Mouse (Mus musculus): ENCODE measurements at regions not wholly inside any gene's neighbourhood (a gene's known extent, or its start where the extent isn't known, plus 50 kb on each side); places are given as distances from the start of the nearest gene placed in this dataset.

GRCm38 (mm10) chr8:26612153-26612552 lies 365.0 kb upstream of the Zfp703 start:
- no peak overlapping the region for H3K27ac ChIP-seq (replicated peaks; ENCODE audit: low read depth, low read length)
- ATAC-seq (ENCODE audit: low FRiP score, low read depth): no peak
- H3K4me3 ChIP-seq (replicated peaks; ENCODE audit: low read length): no peak overlapping the region
- H3K4me1 ChIP-seq (ENCODE audit: control insufficient read depth, insufficient read depth, low read length): no peaks in the 10 kb centered on the region
- DNase-seq (ENCODE audit: low spot score): no peak
- TF ChIP-seq POLR2A (IDR thresholded peaks at IDR 0.05; ENCODE audit: borderline replicate concordance, extremely low read depth, insufficient read depth, insufficient read length): no peak
- H3K27me3 ChIP-seq (ENCODE audit: control insufficient read depth, insufficient read depth, low read length): no peaks in the 10 kb centered on the region
- H3K9ac ChIP-seq (ENCODE audit: low read depth, low read length, severe bottlenecking): no peak overlapping the region
- no peaks in the 10 kb centered on the region for H3K36me3 ChIP-seq (ENCODE audit: control insufficient read depth, insufficient read depth, low read length)
- no peak overlapping the region for H3K4me2 ChIP-seq (replicated peaks; ENCODE audit: low read depth, low read length, severe bottlenecking)
- peaks cover 6% of the 10 kb centered on the region; the same call in 1 of the 2 replicates for H3K9me3 ChIP-seq (ENCODE audit: control insufficient read depth, low read length)

- H3K4me2 ChIP-seq (replicated peaks; ENCODE audit: low read depth, low read length, severe bottlenecking): no peak overlapping the region; the same call in 1 of the 2 replicates
- no peak overlapping the region for H3K27ac ChIP-seq (replicated peaks; ENCODE audit: low read depth, low read length)
- no peaks in the 10 kb centered on the region for H3K36me3 ChIP-seq (ENCODE audit: control insufficient read depth, insufficient read depth, low read length)
- no peaks in the 10 kb centered on the region for H3K9me3 ChIP-seq (ENCODE audit: control insufficient read depth, low read length)
- 15% methylated on average over 12 of the region's 12 CpGs for WGBS
- peaks cover 14% of the 10 kb centered on the region for H3K4me1 ChIP-seq (ENCODE audit: control insufficient read depth, insufficient read depth, low read length)
- TF ChIP-seq POLR2A (IDR thresholded peaks at IDR 0.05; ENCODE audit: borderline replicate concordance, extremely low read depth, insufficient read depth, insufficient read length): no peak
- DNase-seq (ENCODE audit: low spot score): no peak
- H3K27me3 ChIP-seq (ENCODE audit: control insufficient read depth, insufficient read depth, low read length): no peaks in the 10 kb centered on the region; the same call in 1 of the 2 replicates
- ATAC-seq (ENCODE audit: low FRiP score, low read depth): no peak
- H3K4me3 ChIP-seq (replicated peaks; ENCODE audit: low read length): no peak overlapping the region
- no peak overlapping the region for H3K9ac ChIP-seq (ENCODE audit: low read depth, low read length, severe bottlenecking)
These were observed 354.6 kb upstream of the Zfp703 start for GRCm38 (mm10) chr8:26622311-26623052.

- DNase-seq (ENCODE audit: low spot score) (peak; percentile 56), ATAC-seq (ENCODE audit: low FRiP score, low read depth) (peak; percentile 66; the same call in 1 of the 2 replicates)
- Histone ChIP-seq H3K4me1 (ENCODE audit: control insufficient read depth, insufficient read depth, low read length) (peaks cover 16% of the 10 kb centered on the region), H3K4me2 (replicated peaks; ENCODE audit: low read depth, low read length, severe bottlenecking) (peak overlapping the region; percentile 35), H3K36me3 (ENCODE audit: control insufficient read depth, insufficient read depth, low read length) (no peaks in the 10 kb centered on the region), H3K4me3 (replicated peaks; ENCODE audit: low read length) (no peak overlapping the region), H3K9me3 (ENCODE audit: control insufficient read depth, low read length) (no peaks in the 10 kb centered on the region), H3K27ac (replicated peaks; ENCODE audit: low read depth, low read length) (no peak overlapping the region), H3K9ac (ENCODE audit: low read depth, low read length, severe bottlenecking) (no peak overlapping the region), H3K27me3 (ENCODE audit: control insufficient read depth, insufficient read depth, low read length) (no peaks in the 10 kb centered on the region; the same call in 1 of the 2 replicates)
- WGBS: 15% methylated on average over 14 of the region's 14 CpGs
- TF ChIP-seq POLR2A (IDR thresholded peaks at IDR 0.05; ENCODE audit: borderline replicate concordance, extremely low read depth, insufficient read depth, insufficient read length): no peak
These were observed 350.9 kb upstream of the Zfp703 start for GRCm38 (mm10) chr8:26626186-26626585.

- no peak overlapping the region for H3K27ac ChIP-seq (replicated peaks; ENCODE audit: low read depth, low read length)
- no peaks in the 10 kb centered on the region for H3K9me3 ChIP-seq (ENCODE audit: control insufficient read depth, low read length)
- WGBS: 8% methylated on average over 17 of the region's 17 CpGs
- no peaks in the 10 kb centered on the region; the same call in 1 of the 2 replicates for H3K27me3 ChIP-seq (ENCODE audit: control insufficient read depth, insufficient read depth, low read length)
- no peak for TF ChIP-seq POLR2A (IDR thresholded peaks at IDR 0.05; ENCODE audit: borderline replicate concordance, extremely low read depth, insufficient read depth, insufficient read length)
- H3K4me3 ChIP-seq (replicated peaks; ENCODE audit: low read length): no peak overlapping the region
- DNase-seq (ENCODE audit: low spot score) (peak; percentile 23), ATAC-seq (ENCODE audit: low FRiP score, low read depth) (peak; percentile 58; the same call in 1 of the 2 replicates)
- H3K36me3 ChIP-seq (ENCODE audit: control insufficient read depth, insufficient read depth, low read length): no peaks in the 10 kb centered on the region
- H3K4me2 ChIP-seq (replicated peaks; ENCODE audit: low read depth, low read length, severe bottlenecking): peak overlapping the region; percentile 35
- H3K4me1 ChIP-seq (ENCODE audit: control insufficient read depth, insufficient read depth, low read length): peaks cover 16% of the 10 kb centered on the region
- H3K9ac ChIP-seq (ENCODE audit: low read depth, low read length, severe bottlenecking): no peak overlapping the region
These were observed 350.5 kb upstream of the Zfp703 start for GRCm38 (mm10) chr8:26626651-26627077.

GRCm38 (mm10) chr8:26627191-26627891 lies 349.8 kb upstream of the Zfp703 start:
- H3K4me2 ChIP-seq (replicated peaks; ENCODE audit: low read depth, low read length, severe bottlenecking): peak overlapping the region; percentile 22; the same call in 1 of the 2 replicates
- no peak overlapping the region for H3K4me3 ChIP-seq (replicated peaks; ENCODE audit: low read length)
- no peaks in the 10 kb centered on the region; the same call in 1 of the 2 replicates for H3K27me3 ChIP-seq (ENCODE audit: control insufficient read depth, insufficient read depth, low read length)
- no peak for TF ChIP-seq POLR2A (IDR thresholded peaks at IDR 0.05; ENCODE audit: borderline replicate concordance, extremely low read depth, insufficient read depth, insufficient read length)
- DNase-seq (ENCODE audit: low spot score) (peak; percentile 8), ATAC-seq (ENCODE audit: low FRiP score, low read depth) (peak; percentile 66)
- H3K27ac ChIP-seq (replicated peaks; ENCODE audit: low read depth, low read length): no peak overlapping the region
- WGBS: 12% methylated on average over 11 of the region's 18 CpGs
- H3K9ac ChIP-seq (ENCODE audit: low read depth, low read length, severe bottlenecking): no peak overlapping the region
- no peaks in the 10 kb centered on the region for H3K36me3 ChIP-seq (ENCODE audit: control insufficient read depth, insufficient read depth, low read length)
- H3K4me1 ChIP-seq (ENCODE audit: control insufficient read depth, insufficient read depth, low read length): peaks cover 16% of the 10 kb centered on the region
- H3K9me3 ChIP-seq (ENCODE audit: control insufficient read depth, low read length): no peaks in the 10 kb centered on the region
